Comparison of ENCODE assay signal across 1 mouse cellular context in the genomic region with DNA sequence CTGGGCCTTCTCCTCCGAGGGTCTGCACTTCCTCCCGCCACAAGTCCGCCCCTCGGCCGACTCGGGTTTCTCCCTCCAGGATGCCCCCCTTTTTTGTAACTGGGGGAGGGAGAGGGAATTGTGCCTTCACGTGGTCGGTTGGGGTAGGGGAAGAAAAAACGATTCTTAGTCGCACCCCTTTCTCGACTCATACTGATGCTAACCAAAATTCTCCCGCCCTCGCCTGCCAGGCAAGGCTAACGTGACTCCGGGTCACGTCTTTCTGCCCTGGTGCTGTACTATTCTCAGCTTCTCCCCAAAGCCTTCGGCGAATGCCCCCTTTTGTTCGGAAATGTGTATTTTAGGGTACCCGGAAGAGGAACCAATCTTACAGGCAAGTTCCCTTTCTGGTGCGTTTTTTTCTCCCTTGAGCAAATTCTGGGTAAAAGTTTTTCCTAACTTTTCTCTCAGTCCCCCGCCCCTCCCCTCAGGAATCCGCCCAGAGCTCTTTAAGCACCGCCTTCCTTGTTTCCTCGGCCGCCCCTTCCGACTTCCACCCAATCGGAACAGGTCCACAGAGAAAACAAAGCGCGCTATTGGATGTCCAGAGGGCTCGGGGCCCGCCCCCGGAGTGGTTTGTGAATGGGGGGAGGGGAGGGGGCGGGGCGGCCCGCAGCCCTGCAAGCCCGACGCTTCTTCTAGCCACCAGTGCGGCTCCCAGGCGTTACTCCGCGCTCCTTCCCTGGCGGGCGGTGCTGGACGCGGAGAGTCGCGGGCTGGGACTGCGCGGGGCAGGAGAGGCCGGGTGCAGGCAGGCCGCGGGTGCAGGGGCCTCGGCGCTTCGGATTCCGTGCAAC.
TF ChIP-seq lines count a peak whose summit lies in the region.

No protein-coding gene starts in this region.

TF ChIP-seq in CH12.LX, 34 proteins besides CTCF, POLR2A, EP300 and RAD21 (continued from another document):
- TF ChIP-seq NELFE (IDR thresholded peaks at IDR 0.05; ENCODE audit: low read depth, low read length) (peak; percentile 76), MEF2A (IDR thresholded peaks at IDR 0.05; ENCODE audit: borderline replicate concordance, low read depth, low read length) (peak; percentile 81), ZKSCAN1 (IDR thresholded peaks at IDR 0.05; ENCODE audit: borderline replicate concordance, low read depth, low read length) (no peak), NRF1 (IDR thresholded peaks at IDR 0.05; ENCODE audit: low read depth, low read length) (no peak), ZNF384 (IDR thresholded peaks at IDR 0.05; ENCODE audit: low read depth, low read length) (peak; percentile 83), MYC (IDR thresholded peaks at IDR 0.05; ENCODE audit: low read depth, low read length) (0 out of 2 replicates have a peak, but pooled peaks have one; percentile 39), GABPA (IDR thresholded peaks at IDR 0.05; ENCODE audit: insufficient replicate concordance, low read depth, low read length) (no peak), HCFC1 (IDR thresholded peaks at IDR 0.05; ENCODE audit: low read depth, low read length) (peak; percentile 40), E2F4 (IDR thresholded peaks at IDR 0.05; ENCODE audit: insufficient replicate concordance, low read depth, low read length) (peak; percentile 54; the same call in 1 of the 2 replicates), TCF12 (IDR thresholded peaks at IDR 0.05; ENCODE audit: low read depth, low read length) (peak; percentile 65), MXI1 (IDR thresholded peaks at IDR 0.05; ENCODE audit: low read depth, low read length) (no peak; the same call in 1 of the 2 replicates), ELF1 (IDR thresholded peaks at IDR 0.05; ENCODE audit: low read depth, low read length) (peak; percentile 85), SIN3A (IDR thresholded peaks at IDR 0.05; ENCODE audit: low read length) (0 out of 2 replicates have a peak, but pooled peaks have one; percentile 15)
